Mouse (Mus musculus): ENCODE measurements at regions not wholly inside any gene's neighbourhood (a gene's known extent, or its start where the extent isn't known, plus 50 kb on each side); places are given as distances from the start of the nearest gene placed in this dataset.

GRCm38 (mm10) chrX:35791273-35791672, 97.4 kb upstream of the Dock11 start:
- no peak for DNase-seq (ENCODE audit: low spot score in 2 of 2)

GRCm38 (mm10) chrX:35813206-35813605, 75.4 kb upstream of the Dock11 start:
- DNase-seq (ENCODE audit: low spot score in 2 of 2), result peak; percentile 4 to 42

- DNase-seq (ENCODE audit: low spot score in 2 of 2), result peak in 1 of 2 experiments; percentile 22
Measured at GRCm38 (mm10) chrX:35834411-35834810, 54.2 kb upstream of the Dock11 start.

- no peak for DNase-seq (ENCODE audit: low spot score in 2 of 2)
Measured at GRCm38 (mm10) chrX:35838064-35838463, 50.6 kb upstream of the Dock11 start.

Data from spleen, postnatal 10 days (tissue).